Mouse (Mus musculus) left cerebral cortex, postnatal 4 days (tissue): ENCODE measurements around the gene Ooep. TPM values are rescaled to one million over a fixed set of nuclear protein-coding genes. Genes with fewer than 3 reads are reported as not detected.

Experiments used
- DNase-seq: peaks from one replicate; pipeline ENCODE4 v3.0.0-alpha.2; 2022
- intact Hi-C: fragments of 180-260 bp; cut with DNase I; formaldehyde crosslinking; loops from one replicate; pipeline ENCODE4 v1.15.1; 2025
- total RNA-seq, 2 experiments: library from RNA; stranded (reverse); gene quantifications; 2 replicates each; pipeline ENCODE4 v1.2.3; 2021

Gene Ooep
- total RNA-seq, result 1 to 10 TPM; 1.3 to 2.1 TPM

DNA sequence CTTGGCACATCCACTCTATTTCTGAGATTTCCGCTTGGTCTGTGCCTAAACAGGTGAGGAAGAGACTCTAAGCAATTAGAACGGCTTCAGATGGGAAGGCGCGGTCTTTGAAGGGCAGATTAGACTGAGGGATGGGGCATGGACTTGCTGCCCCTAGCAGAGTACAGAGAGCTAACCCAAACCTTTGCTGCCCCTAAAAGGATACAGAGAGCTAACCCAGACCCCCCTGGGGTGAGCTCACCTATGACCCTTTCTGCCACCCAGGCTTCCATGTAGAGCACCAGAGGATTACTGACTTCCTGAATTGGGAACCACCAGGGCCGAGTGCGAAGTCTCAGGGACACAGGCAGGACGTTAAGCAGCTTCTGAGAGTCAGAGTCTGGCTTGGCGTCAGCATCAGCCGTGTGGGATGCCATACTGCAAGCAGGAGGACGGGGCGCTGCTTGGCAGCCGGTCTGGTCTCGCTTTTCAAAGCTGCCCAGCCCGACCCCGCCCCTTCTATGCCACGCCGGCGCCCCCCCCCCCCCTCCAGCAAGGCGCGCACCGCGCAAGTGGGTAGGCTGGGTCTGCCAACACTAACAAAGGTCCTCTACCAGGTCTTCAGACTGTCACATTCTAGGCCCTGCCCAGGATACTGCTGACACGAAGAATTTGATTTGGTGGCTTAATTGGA, at the start of gene Ooep:
Gene Ooep (minus strand): TSS at position 613 of the 673 bp plus-strand sequence.
- intact Hi-C loops, result no loop called here
- peak; percentile 81 for DNase-seq

DNA sequence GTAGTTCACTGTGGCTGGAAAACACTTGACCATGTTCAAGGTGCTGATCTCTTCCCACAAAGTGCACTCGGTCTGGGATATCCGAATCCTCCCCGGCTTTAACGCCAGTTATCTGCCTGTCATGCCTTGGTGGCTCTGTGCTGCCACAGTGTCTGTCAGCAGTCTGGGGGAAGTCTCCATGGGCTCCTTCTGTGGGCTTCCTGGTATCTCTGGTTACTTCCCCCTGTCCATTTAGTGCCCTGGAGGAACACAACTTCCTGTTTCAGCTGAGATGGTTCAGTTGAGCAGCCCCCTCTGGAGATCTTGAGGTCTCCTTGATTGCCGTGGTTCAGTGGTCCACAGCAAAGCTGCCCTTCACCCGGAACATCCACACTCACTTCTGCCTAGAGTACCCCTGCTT, 49.7 kb upstream of the Ooep start:
- no peak for DNase-seq
- intact Hi-C loops, result no loop called here

DNA sequence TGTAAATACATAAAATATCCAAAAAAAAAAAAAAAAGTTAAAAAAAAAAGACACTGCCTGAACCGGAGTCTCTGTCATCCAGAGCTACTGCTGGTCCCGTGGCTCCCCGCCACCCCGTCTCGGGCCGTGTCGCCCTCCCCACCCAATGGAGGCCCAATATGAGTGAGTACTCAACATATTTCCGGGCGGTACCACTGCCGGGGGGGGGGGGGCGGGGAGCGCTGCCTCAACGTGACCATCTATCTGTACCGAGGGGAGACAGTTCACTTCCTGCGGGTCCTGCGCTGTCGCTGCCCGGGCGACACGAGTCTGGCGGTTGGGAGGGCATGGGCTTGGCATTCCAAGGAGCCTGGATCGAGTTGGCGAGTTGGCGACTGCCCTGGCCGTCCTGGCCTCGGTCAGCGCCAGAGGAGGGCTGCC, 48.8 kb upstream of the Ooep start:
- peak; percentile 13 for DNase-seq
- intact Hi-C loops, result no loop called here

DNA sequence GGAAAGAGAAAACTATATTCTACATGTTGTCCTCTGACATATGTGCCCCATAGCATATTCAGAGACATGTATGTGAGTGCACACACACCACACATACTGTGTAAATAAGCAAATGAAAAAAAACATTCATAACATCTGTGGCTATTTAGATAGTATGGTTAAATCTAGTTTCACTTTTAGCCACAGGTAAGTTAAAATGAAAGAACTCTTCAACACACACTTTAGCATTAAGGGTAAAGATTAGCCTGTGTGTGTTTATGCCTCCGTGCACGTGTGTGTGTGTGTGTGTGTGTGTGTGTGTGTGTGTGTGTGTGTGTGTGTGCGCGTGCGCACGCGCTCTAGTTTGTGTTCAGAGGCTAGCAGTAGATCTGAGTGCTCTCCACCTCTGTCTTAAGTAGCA, 23.1 kb upstream of the Ooep start:
- intact Hi-C loops, result no loop called here
- no peak for DNase-seq

DNA sequence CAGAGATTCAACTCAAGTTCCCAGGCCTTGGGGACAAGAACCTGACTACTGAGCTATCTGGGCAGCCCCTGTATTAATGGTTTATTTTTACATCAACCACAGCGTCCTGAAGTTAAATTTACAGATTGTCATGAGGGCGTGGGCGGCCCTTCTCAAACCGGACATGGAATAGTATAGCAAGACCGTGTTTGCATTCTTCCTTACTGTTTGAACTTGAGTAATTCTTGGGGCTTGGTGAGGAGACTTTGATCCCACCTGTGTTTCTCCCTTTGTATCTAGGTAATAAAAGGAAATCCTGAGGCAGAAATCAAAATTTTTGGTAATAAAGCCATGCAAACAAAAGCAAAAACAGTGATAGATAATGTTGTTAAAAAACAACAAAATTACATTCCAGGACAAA, 22.0 kb upstream of the Ooep start:
- intact Hi-C loops, result no loop called here
- DNase-seq, result no peak

DNA sequence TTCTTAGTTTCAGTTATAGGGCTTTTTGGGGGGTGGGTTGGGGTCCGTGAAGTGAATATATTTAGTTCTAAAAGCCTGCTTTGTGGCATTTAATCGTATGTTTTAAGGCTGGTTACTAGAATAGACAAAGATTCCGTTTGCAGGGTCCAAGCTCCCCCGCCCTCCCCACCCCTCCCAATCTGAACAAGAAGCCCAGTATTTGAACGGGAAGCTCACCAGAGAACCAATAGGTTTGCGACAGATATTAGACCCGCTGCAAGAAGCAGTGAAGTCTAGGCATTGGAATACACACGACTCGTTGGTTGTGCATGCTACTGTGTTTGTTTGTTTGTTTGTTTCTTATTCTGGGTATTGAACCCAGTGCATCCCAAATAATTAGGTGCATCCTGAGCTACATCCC, 18.0 kb upstream of the Ooep start:
- DNase-seq, result no peak
- intact Hi-C loops, result no loop called here

DNA sequence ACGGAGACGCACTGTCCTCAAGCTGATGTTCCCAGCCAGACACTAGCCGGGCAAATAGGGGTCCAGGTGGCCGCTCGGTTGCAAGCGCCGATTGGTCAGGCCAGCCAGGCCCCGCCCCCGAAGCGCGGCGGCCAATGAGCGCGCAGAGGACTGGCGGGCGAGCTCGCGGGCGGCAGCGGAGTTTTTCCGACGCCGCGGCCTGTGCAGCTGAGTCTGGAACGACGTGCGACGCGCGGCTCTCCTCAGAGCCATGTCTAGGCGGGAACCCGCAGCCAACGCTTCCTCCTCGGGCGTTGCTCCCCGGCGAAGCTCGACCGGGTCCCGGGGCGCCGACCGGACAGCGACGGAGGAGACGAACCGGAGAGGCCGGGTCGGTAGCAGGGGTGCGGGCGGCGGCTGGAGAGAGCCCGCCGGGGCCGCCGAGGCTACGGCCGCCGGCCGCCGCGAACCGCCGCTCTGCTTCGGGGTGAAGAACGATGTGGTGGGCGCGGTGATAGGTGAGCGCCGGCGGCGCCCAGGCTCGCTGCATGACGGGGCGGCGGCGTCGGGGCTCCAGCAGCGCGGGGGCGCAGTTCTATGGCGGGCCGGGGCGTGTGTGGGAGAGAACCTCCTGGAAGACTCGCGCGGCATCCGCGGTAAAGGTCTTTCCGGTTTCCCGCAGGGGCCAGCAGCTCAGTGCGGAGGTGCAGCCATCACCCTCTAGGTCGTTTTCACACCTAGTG, 17.3 kb upstream of the Ooep start, which contains the start of gene Ddx43:
Gene Ddx43 (plus strand): TSS at position 148 of the 722 bp plus-strand sequence.
- intact Hi-C loops, result no loop called here
- DNase-seq, result peak; percentile 60

DNA sequence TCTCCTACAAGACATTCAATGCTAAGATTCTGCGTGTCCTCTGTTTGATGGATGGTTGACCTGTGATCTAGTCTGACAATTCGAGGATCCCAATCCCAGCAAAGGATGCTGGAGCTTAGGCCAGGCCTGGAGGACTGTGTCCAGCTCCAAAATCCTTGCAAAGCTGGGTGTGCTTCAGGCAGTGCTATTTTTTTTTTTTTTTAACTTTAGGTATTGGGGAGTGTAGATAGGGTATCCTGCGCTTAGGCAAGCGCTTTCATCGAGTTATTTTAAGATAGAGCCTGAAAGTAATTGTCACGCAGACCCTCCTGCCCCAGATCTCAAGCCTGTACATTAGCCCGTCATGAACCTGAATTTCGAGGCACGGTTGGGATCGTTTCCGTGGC, 16.7 kb upstream of the Ooep start:
- intact Hi-C loops, result no loop called here
- no peak for DNase-seq

DNA sequence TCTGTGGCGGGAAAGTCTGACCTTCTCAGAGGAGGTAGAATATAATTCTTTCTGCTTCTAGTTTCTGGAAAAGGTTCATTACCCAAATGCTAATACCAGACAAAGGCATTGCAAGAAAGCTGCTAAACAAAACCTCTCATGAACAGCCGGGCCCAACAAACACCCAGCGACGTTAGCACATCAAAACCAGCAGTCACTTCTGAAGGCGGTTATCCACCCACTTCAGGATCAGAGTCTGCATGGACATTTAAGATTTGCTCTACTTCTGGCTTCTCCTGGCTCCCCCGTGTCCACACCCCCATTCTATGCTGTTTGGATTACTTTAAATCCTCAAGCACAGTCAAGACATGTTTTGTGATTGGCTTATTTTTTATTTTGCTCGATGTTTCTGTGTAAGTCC, 16.1 kb upstream of the Ooep start:
- intact Hi-C loops, result no loop called here
- DNase-seq, result no peak

DNA sequence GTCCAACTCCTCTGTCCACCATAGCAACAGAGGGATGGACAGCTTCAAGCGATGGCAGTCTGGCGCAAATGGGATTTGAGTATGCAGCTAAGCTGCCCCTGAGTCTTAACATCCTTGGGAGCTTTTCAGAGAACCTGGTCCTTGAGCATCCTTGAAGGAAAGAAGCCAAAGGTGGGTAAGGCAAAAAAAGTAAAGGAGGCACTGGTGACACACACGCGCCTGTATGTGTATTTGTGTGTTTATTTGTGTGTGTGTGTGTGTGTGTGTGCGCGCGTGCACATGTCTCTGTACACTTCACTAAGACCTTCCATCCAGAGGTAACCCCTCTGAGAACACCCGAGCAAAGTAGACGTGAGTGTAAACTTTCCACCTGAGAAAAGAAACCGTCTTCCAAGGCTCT, 15.2 kb upstream of the Ooep start:
- no peak for DNase-seq
- intact Hi-C loops, result no loop called here

DNA sequence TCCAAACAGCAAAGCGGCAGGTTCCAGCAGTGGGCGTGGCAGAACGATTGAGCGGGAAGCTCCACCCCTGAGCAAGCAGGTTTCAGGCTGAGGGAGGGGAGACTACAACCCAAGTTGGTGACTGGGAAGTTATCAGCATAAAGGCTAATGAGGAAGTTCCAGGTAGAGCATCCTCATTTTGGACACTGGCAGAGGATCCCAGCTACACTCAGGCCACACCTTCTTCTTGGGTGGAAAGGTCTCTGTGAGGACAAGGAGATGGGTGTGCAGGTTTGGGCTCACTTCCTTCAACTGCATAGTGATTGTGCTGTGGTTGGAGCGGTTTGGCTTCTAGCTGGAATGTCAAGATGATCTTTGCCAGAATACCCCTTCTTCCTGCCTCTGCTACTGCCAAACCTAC, 11.5 kb upstream of the Ooep start:
- intact Hi-C loops, result no loop called here
- no peak for DNase-seq

DNA sequence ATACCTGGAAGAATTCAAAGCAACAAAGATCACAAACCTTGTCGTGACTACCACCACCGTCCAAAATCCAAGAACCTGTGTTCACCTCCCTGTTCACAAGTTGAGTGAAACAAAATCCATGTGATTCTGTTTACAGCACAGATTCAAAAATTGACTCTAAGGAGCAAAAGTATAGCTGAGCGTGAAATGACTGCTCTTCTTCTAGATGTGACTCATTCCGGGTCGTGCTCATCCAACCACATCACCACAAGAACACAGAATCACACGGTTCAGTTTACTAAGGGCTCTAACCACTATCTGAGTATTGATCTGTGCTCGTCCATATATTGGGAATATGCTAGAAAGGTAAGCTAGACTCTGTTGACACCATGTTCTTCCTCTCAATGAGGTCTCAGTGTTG, 8.4 kb upstream of the Ooep start:
- intact Hi-C loops, result no loop called here
- no peak for DNase-seq

DNA sequence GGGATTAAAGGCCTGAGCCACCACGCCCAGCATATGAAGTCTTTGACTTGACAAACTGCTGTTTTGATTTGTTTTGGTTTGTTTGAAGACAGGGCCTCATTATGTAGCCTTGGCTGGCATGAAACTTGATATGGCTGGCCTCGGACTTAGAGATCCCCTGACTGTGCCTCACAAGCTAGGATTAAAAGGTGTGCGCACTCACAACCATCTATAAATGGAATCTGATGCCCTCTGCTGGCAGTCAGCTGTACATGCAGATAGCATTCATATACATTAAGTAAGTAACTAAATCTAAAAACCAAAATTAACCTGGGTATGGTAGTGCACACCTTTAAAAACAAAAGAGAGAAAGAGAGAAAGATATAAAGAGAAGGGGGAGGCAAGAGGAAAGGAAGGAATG, 7.4 kb upstream of the Ooep start:
- intact Hi-C loops, result no loop called here
- DNase-seq, result no peak

DNA sequence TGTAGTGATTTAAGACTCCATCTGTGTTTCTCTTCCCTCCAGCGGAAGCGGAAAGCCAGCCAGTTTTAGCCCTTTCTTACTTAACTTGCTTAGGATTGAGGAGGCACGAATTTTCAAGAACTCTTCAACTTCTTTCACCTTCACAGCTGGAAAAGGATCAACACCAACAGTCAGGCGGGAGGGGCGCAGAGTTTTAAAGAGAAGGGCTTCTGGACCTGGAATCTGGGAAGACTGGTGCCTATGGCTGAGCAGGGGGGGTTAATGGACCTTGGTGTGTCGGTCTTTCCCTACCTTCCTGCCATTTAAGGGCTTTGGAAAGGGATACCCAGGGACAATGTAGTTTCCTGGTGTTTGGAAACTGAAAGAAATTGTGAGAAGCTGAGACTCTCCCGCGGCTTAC, 979 bp downstream of the Ooep start:
- intact Hi-C loops, result no loop called here
- no peak for DNase-seq

DNA sequence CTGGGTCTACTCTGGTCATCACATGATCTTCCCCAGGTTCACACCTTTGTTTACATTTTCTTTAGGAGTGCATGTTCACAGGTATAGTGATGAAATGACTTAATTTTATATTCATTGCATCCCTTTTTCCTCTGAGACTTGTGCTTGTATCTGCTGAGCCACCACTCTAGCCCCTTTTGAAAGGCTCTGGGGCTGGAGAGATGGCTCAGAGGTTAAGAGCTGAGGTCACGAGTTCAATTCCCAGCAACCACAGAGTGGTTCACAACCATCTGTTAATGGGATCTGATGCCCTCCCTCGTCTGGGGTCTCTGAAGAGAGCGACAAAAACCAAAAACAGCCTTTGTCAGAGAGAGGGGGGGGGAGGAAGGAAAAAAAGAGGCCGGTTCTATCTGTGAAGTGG, 3.0 kb downstream of the Ooep start:
- intact Hi-C loops, result no loop called here
- no peak for DNase-seq

DNA sequence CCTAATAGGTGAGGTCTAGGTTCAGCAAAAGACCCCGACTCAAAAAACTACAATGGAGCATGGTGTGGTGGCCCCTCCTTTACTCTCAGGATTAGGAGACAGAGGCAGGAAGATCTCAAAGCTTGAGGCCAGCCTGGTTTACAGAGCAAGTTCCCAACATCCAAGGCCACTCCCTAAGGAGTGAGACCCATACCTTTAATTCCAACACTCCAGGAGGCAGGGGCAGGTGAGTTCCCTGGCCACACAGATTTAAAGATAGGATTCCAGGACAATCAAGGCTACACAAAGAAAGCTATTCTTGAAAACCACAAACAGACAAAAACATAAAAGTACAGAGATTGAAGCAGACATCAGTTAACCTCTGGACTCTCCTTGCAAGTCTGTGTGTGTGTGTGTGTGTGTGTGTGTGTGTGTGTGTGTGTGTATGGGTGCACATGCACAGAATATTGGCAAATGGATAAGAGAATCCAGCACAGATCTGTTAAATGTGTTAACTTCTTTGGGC, 3.6 kb downstream of the Ooep start:
- intact Hi-C loops, result no loop called here
- no peak for DNase-seq

DNA sequence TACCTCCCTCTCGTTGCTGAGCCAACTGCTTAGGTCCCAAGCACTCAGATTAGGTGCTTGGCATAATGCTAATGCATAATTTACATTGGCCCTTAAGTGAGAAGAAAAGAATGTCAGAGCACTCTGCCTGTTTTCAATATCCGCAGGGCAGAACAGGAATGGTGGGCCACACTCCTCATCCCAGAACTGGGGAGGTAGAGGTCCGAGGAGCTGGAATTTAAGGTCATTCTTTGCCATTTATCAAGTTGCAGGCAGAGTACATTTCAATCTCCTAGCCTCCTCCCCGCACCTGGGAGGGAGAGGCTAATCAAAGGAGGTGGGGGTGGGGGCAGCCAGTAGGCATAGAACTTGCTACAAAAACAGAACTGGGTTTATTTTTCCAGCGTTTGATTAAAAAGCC, 4.1 kb downstream of the Ooep start:
- DNase-seq, result no peak
- intact Hi-C loops, result no loop called here

DNA sequence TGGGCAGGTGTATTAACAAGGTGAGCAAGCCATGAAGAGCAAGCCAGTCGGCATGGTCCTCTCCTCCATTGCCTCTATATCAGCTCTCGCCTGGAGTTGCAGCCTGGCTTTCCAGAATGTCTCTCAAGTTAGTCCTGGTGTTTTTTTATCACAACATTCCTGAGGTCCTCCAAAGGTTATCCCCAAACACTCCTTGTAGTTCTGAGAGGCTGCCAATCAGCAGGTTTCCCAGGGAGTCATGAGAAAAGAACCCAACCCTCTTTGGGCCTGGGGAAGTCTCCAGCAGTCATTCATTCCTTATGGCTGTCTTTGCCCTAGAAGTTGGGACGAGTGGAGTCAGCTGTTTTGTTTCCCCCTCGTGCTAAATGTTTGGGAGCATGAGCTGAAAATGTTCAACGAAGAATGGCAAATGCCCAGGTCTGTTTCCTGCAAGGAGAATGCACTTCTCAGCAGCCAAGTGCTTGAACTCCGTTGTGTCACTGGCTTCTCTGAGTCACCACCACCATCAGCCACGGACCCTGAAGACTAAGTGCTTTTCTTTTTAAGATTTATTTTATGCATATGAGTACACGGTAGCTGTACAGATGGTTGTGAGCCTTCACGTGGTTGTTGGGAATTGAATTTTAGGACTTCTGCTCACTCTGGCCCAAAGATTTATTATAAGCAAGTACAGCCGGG, 5.6 kb downstream of the Ooep start:
- intact Hi-C loops, result no loop called here
- no peak for DNase-seq

DNA sequence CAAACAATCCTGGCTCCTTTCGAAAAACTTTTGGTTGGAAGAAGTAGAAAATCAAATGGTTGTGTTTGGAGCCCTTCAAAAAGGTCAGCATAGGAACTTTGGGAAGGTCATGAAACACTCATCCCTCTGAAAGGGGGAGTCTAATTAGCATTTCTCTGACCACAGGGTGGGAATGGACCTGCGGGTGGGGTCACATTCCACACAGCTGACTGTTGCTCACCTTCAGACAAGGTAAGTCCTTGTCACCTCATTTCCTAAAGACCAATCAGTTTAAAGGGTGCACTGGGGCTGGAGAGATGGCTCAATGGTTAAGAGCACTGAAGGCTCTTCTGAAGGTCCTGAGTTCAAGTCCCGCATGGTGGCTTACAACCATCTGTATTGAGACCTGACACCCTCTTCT, 7.1 kb downstream of the Ooep start:
- DNase-seq, result no peak
- intact Hi-C loops, result no loop called here

DNA sequence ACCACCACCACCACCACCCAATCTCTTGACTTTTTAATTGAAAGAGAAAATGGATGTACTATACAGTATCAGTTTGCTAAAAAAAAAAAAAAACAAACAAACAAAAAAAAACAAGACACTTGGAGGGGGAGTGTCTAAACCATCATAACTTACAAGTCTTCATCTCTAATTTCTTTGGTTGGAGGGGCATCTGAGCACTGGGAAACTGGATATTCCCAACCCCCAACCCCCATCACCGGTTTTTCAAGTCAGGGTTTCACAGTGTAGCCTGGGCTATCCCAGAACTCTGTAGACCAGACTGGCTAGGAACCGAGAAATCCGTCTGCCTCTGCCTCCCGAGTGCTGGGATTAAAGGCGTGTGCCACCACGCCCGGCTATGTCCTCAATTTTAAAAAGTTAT, 8.7 kb downstream of the Ooep start:
- DNase-seq, result no peak
- intact Hi-C loops, result no loop called here

DNA sequence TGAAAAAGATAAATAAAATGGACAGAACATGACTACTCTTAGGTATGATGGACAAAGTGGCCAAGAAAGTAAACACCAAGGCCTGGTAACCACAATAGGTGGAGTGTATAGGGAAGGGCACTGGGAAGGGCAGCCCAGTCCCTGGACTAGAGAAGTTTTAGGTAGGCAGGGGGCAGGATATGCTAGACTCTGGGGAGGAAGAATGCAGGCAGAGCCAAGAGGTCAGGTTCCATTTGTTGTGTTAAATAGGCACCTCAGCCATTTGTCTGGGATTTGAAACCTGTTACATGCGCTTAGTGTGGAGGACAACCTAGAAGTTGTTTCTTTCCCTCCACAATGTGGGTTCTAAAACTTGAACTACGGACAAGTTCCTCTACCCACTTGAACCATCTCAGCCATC, 9.2 kb downstream of the Ooep start:
- DNase-seq, result no peak

More for the DNA sequence above, 9.2 kb downstream of the Ooep start:
- intact Hi-C loops, result no loop called here
